Mouse (Mus musculus): ENCODE data around the gene Ube2j2.

The Ube2j2 gene

GRCm38 (mm10) chr4:155943534-155944249, at the start of gene Ube2j2:
Gene Ube2j2 (plus strand): TSS chr4:155943831.
- in situ Hi-C loops (cut with MboI, MseI): loop anchor here (5.0 kb wide), 1 partner anchor 51 kb away; the partner anchor contains the start of genes Acap3 and Pusl1

DNA sequence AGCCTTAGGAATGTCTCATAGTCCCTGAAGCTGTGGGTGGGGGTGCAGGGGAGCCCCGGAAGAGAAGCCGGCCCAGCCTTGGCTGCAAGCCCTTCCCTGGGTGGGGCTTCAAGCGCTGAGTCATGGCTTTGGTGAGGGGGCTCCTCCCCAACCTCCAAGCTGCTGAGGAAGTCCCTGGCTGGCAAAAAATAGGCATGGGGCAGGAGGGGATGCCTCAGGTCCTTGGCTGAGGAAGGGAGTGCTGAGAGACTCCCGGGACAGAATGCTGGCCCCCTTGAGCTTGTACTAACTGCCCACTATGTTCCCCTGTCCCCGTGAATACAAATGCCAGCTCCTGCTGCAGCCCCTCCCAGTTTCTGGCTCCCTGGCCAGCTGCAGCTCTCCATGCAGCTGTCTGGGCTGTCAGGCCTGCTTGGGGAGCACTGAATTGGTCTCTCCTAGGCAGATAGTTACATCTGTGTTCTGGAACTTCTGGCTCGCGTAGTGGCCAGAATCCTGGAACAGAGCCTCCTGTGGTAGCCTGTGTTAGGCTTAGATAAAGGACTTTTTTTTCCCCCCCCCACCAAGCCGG, 49.2 kb upstream of the Ube2j2 start:
- in situ Hi-C loops (cut with MboI, MseI): loop anchor here (5.0 kb wide), 1 partner anchor 48 kb away; the partner anchor contains the start of gene Ube2j2

DNA sequence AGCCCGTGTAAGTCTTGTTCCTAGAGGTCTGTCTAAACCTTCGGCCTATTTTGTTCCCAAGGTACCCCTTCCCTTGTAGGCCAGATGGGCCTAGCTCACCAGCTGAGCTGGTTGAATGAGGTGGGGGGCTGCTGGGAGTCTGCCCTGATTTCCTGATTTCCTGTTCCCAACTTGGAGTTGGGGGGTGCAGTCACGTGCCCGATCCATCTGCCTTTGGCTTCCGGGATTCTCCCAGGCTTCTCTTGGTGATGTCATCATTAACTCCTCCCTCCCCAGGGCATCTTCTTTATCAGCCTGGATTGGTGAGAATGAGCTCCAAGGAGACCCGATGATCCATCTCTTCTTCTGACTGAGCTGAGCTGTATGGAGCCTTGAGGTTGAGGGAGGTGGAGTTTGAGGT, 48.4 kb upstream of the Ube2j2 start:
- in situ Hi-C loops (cut with MboI, MseI): no loop called here

DNA sequence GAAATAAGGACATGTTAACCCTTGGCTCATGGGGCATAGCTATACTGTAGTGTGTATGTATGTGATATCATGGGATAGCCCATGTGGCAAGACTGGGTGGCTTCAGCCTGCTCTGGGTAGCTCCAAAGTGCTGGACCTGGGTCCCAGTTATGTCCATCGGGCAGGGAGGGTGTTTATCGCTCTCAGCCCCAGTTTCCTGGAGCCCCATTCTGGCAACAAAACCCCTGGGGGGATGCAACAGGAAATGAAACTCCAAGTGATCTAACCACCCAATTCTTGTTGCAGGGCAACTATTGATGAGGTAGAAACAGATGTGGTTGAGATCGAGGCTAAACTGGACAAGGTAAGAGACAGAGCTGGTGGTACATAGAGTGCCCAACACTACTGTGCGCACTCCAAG, 47.8 kb upstream of the Ube2j2 start:
- in situ Hi-C loops (cut with MboI, MseI): no loop called here

DNA sequence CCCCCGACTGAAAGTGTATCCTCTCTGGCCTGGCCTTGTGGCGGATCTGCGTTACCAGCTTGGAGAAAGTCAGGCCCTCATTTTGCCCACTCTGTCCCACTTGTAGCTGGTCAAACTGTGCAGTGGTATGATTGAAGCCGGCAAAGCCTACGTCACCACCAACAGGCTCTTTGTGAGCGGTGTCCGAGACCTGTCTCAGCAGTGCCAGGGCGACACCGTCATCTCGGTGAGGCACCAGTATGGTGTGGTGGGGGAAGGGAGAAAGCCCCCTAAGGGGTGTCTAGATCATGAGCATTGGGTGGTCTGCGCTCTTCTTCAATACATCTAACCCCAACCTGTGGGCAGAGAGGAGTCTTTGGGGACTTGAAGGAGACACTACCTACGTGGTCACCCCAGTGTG, 47.2 kb upstream of the Ube2j2 start:
- in situ Hi-C loops (cut with MboI, MseI): no loop called here

- in situ Hi-C loops (cut with MboI, MseI): no loop called here
Observed at GRCm38 (mm10) chr4:155898318-155898717, 45.3 kb upstream of the Ube2j2 start.

DNA sequence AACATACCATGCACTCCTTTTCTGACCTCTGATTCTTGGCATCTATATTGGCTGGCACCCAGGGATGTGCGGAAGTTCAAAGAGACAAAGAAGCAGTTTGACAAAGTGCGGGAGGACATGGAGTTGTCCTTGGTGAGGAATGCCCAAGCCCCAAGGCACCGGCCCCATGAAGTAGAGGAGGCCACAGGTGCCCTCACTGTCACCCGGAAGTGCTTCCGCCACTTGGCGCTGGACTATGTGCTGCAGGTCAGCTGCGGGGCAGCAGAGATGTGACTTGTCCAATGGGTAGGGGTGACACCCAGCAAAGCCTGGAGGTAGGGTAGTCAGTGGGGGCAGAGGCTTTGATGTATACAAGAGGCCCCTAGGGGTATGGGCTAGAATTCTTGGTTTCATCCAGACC, 44.3 kb upstream of the Ube2j2 start:
- in situ Hi-C loops (cut with MboI, MseI): no loop called here

GRCm38 (mm10) chr4:155901205-155901604, 42.4 kb upstream of the Ube2j2 start:
- in situ Hi-C loops (cut with MboI, MseI): no loop called here

- in situ Hi-C loops (cut with MboI, MseI): no loop called here
Observed at GRCm38 (mm10) chr4:155903246-155903645, 40.4 kb upstream of the Ube2j2 start.

DNA sequence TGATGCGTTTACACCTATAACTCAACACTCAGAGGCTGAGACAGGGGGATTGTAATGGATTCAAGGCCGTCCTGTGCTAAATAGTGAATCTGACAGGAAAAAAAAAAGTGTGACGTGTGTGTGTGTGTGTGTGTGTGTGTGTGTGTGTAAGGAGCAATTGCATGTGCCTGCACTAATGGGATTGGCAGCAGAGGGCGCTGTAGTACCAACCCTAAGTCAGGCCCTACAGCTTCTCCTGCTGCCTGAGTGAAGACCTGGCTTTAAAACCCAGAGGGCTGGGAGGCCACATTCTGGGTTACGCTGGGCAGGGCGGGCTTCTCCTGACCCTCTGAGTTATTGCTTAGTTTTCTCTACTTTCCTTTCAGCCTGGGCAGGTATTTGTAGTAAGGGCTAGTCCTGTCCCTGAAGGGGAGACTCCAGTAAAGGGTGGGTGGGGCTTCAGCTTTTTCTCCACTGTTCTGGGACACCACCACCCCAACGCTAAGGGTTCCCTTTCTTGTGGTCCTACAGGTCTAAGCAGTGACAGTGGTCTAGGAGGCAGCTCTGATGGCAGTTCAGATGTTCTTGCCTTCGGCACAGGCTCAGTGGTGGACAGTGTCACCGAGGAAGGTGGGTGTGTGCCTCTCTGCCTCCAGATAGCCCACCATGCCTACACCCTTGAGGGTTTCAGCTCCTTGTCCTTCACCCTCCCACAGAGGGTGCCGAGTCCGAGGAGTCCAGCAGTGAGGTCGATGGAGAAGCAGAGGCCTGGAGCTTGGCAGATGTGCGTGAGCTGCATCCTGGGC, 39.1 kb upstream of the Ube2j2 start:
- in situ Hi-C loops (cut with MboI, MseI): no loop called here

- in situ Hi-C loops (cut with MboI, MseI): no loop called here
Observed at GRCm38 (mm10) chr4:155905634-155906033, 38.0 kb upstream of the Ube2j2 start.

GRCm38 (mm10) chr4:155906125-155906524, 37.5 kb upstream of the Ube2j2 start:
- in situ Hi-C loops (cut with MboI, MseI): no loop called here

DNA sequence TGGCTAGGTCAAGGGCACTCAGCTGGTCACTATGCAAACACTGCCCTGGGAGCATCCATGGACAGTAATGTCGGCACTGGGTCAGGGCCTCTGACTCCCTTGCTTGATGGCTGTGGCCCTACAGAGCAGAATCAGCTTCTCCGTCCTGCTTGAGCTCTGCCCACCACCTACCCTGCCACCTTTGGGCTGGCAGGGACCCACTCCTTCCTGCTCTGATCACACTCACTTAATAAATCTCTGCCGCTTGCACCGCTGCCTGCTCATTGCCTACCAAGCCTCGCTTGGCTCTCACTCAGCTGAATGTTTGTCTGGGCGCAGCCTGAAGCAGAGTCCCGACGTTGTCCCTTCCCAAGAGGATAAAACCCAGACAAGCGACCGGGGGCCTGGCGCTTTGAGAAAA, 36.6 kb upstream of the Ube2j2 start:
- in situ Hi-C loops (cut with MboI, MseI): no loop called here

DNA sequence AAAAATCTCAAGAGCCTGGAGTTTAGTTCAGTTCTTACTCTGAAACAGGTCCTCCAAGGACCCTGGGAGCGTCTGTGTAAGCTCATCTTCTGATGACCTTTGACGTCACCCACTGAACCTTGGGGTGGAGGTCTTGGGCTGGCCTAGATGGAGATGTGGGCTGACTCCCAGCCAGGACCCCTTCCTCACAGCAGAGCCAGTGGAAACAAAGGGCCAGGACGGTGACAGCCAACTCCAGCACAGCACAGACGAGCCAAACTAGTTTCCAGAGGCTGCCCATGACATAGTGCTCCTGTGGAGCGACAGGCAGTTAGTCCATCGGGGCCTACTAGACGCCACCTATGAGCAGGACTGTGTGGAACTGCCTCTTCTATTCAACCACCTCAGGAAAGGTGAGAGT, 35.4 kb upstream of the Ube2j2 start:
- in situ Hi-C loops (cut with MboI, MseI): no loop called here

GRCm38 (mm10) chr4:155908751-155909150, 34.9 kb upstream of the Ube2j2 start:
- in situ Hi-C loops (cut with MboI, MseI): no loop called here

DNA sequence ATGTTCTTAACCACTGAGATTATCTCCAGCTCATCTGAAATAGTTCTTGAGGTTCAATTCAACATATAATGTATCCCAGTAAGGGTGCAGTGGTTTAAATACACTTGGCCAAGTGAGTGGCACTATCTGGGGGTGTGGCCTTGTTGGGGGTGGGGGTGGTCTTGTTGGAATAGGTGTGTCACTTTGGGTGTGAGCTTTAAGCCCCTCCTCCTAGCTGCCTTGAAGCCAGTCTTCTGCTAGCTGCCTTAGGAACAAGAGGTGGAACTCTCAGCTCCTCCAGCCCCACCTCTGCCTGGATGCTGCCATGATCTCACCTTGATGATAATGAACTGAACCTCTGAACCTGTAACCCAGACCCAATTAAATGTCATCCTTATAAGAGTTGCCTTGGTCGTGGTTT, 11.6 kb upstream of the Ube2j2 start:
- in situ Hi-C loops (cut with MboI, MseI): no loop called here

GRCm38 (mm10) chr4:155943049-155943452, 580 bp upstream of the Ube2j2 start:
- in situ Hi-C loops (cut with MboI, MseI): loop anchor here (5.0 kb wide), 1 partner anchor 51 kb away; the partner anchor contains the start of genes Acap3 and Pusl1

DNA sequence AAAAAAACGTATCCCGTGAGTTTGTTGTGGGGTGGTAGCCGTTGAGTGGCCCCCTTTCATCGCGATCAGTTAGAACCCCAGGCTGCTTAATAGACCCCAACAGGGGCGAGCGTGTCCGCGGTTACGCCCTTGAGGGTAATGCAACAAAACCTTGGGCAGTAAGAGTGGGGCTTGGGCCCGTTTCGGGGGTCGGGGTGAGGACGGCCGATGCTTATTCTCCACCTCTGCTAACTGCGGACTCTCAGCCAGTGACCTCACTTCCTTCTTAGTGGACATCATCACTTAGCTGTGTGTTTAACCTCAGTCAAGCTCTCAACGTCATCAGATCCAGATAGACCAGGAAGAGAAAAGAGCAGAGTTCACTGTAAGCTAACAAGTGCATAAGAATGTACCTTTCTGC, 640 bp downstream of the Ube2j2 start:
- in situ Hi-C loops (cut with MboI, MseI): loop anchor here (5.0 kb wide), 1 partner anchor 52 kb away; the partner anchor contains the start of genes Acap3 and Pusl1

DNA sequence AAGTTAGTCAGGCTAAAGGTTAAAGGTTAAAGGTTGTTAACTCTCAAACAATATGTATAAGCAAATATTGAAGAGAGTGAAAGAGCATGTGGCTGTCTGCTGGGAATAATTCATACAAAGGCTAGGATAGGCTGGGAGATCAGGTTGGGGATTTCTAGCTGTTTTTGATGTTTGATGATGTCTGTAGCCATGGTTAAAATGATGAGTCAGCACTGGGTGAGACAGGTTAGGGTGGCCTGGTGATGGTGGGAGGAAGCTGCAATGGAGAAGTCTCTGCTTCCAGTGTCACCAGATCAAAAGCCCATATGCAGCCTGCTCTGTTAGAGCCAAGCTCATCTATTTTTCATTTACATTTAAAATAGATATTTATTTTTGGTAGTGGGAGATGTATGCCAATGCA, 3.5 kb downstream of the Ube2j2 start:
- in situ Hi-C loops (cut with MboI, MseI): no loop called here

DNA sequence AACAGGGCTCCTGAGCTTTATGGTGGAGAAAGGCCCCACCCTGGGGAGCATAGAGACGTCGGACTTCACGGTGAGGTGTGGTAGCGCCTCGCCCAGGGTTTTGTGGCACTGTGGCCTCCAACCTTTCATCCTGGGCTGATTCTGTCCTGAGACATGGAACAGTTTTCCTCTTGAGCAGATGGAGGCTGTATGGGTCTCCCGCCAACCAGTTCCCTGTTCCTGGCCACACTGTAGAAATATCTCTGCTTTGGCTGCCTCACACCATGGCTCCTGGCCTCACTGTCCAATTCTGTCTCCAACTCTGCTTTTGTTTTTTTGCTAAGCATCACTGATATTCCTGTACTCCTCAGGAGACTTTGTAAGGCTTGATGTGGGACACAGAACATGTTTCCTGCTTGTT, 11.9 kb downstream of the Ube2j2 start:
- in situ Hi-C loops (cut with MboI, MseI): no loop called here

DNA sequence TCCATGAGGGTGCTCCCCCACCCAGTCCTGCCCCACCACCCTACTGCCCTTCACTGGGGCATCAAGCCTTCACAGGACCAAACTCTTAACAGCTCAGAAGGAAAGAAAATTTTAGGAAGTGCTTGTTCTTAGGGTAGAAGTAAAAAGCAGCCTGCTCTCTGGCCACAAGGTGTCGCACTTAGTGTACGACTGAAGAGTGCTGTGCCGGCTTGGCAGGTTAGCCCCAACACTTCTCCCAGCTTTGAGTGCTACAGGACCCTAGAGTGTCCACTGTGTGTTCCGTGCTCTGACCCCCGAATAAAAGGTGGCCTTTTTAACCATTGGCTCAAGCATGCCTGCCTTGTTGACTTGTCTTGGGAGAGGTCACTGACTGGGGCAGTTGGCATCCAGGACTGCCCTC, 15.6 kb downstream of the Ube2j2 start:
- in situ Hi-C loops (cut with MboI, MseI): no loop called here

- in situ Hi-C loops (cut with MboI, MseI): loop anchor here (5.0 kb wide), 1 partner anchor 70 kb away; no protein-coding TSS in a partner anchor
Observed at GRCm38 (mm10) chr4:155962167-155962971, 18.7 kb downstream of the Ube2j2 start, which contains the start of gene C1qtnf12. Gene C1qtnf12 (plus strand): TSS chr4:155962318.

All from T-helper 1 cell (primary cell).